Mouse (Mus musculus): ENCODE data around the gene Tas2r108. TPM values are rescaled to one million over a fixed set of nuclear protein-coding genes. Genes with fewer than 3 reads are reported as not detected.

Gene Tas2r108
- polyA plus RNA-seq, 1 experiment from 2014 or later = 0.14 TPM

Other genes starting within 250 kb of the Tas2r108 start
- gene Agk, start 168.4 kb upstream of the Tas2r108 start, polyA plus RNA-seq (2015; fragmentation: Nextera tagmentation; extraction: Ambion mirVana) = 57.2 and 57.3 TPM in 2 replicates
- 15.9 and 16.9 TPM in 2 replicates for gene E330009J07Rik, start 57.4 kb upstream of the Tas2r108 start, polyA plus RNA-seq (2015; fragmentation: Nextera tagmentation; extraction: Ambion mirVana)
- 0.18 and 0.33 TPM in 2 replicates for gene Wee2, start 54.4 kb upstream of the Tas2r108 start, polyA plus RNA-seq (2015; fragmentation: Nextera tagmentation; extraction: Ambion mirVana)
- 96.6 and 103 TPM in 2 replicates for gene Ssbp1, start 22.2 kb upstream of the Tas2r108 start, polyA plus RNA-seq (2015; fragmentation: Nextera tagmentation; extraction: Ambion mirVana)
- gene Tas2r137, start 2.3 kb upstream of the Tas2r108 start, polyA plus RNA-seq (2015; fragmentation: Nextera tagmentation; extraction: Ambion mirVana) = not detected in 2 replicates
- not detected in 2 replicates for gene Prss37, start 26.0 kb downstream of the Tas2r108 start, polyA plus RNA-seq (2015; fragmentation: Nextera tagmentation; extraction: Ambion mirVana)
- gene Olfr461, start 61.5 kb downstream of the Tas2r108 start, polyA plus RNA-seq (2015; fragmentation: Nextera tagmentation; extraction: Ambion mirVana) = 0.10 and 0.21 TPM in 2 replicates
- not detected in 2 replicates for gene Olfr460, start 76.0 kb downstream of the Tas2r108 start, polyA plus RNA-seq (2015; fragmentation: Nextera tagmentation; extraction: Ambion mirVana)
- 0.27 and 0.59 TPM in 2 replicates for gene Clec5a, start 92.3 kb downstream of the Tas2r108 start, polyA plus RNA-seq (2015; fragmentation: Nextera tagmentation; extraction: Ambion mirVana)
- gene Tas2r138, start 119.8 kb downstream of the Tas2r108 start, polyA plus RNA-seq (2015; fragmentation: Nextera tagmentation; extraction: Ambion mirVana) = not detected in 2 replicates
- 0.13 and 0.16 TPM in 2 replicates for gene Mgam, start 135.3 kb downstream of the Tas2r108 start, polyA plus RNA-seq (2015; fragmentation: Nextera tagmentation; extraction: Ambion mirVana)

Data from hindbrain, embryonic 15.5 days (tissue).